Mouse (Mus musculus) spleen, adult 18-20 months (tissue): ENCODE data around the gene Lonp1.

Experiments
- DNase-seq, 2 experiments: peaks; one replicate each; pipeline ENCODE4 v3.0.0; 2022; ENCODE audit warnings: mixed read lengths in 2 of 2

Gene Lonp1

GRCm38 (mm10) chr17:56585171-56585821 lies 41.4 kb downstream of the Lonp1 start:
- peak; percentile 57 to 64 for DNase-seq

- peak; percentile 97 to 99 for DNase-seq
Measured at GRCm38 (mm10) chr17:56584257-56585130, 42.2 kb downstream of the Lonp1 start, which contains the start of the genes Safb2 and Safb. Safb2 (minus strand) TSS chr17:56584585. Safb (plus strand) TSS chr17:56584825.

GRCm38 (mm10) chr17:56583611-56584256 lies 43.0 kb downstream of the Lonp1 start:
- no peak for DNase-seq

GRCm38 (mm10) chr17:56583071-56583470 lies 43.6 kb downstream of the Lonp1 start:
- DNase-seq: no peak

- no peak for DNase-seq
Measured at GRCm38 (mm10) chr17:56572939-56573338, 53.7 kb downstream of the Lonp1 start.

- no peak for DNase-seq
Measured at GRCm38 (mm10) chr17:56572154-56572553, 54.5 kb downstream of the Lonp1 start.

- DNase-seq: no peak
Measured at GRCm38 (mm10) chr17:56570287-56570686, 56.4 kb downstream of the Lonp1 start.

- no peak for DNase-seq
Measured at GRCm38 (mm10) chr17:56567370-56567769, 59.3 kb downstream of the Lonp1 start.

GRCm38 (mm10) chr17:56566918-56567317 lies 59.8 kb downstream of the Lonp1 start:
- no peak for DNase-seq

- DNase-seq: no peak
Measured at GRCm38 (mm10) chr17:56566293-56566692, 60.4 kb downstream of the Lonp1 start.
